Mouse (Mus musculus) cortical plate, adult 2 months (tissue): ENCODE results near the gene Specc1.

Experiments
- CTCF ChIP-seq: fragments of 200-500 bp; IDR thresholded peaks from 2 replicates; pipeline ENCODE4 v1.5.1; 2011; ENCODE audit warnings: mild to moderate bottlenecking, control low read depth, low read length; ENCODE audit not compliant: insufficient read depth; ENCODE audit errors: extremely low read depth
- POLR2A ChIP-seq: fragments of 200-500 bp; IDR thresholded peaks from 2 replicates; pipeline ENCODE4 v1.6.1; 2011; ENCODE audit warnings: mild to moderate bottlenecking, low read length, control low read depth; ENCODE audit not compliant: insufficient read depth; ENCODE audit errors: extremely low read depth

DNA sequence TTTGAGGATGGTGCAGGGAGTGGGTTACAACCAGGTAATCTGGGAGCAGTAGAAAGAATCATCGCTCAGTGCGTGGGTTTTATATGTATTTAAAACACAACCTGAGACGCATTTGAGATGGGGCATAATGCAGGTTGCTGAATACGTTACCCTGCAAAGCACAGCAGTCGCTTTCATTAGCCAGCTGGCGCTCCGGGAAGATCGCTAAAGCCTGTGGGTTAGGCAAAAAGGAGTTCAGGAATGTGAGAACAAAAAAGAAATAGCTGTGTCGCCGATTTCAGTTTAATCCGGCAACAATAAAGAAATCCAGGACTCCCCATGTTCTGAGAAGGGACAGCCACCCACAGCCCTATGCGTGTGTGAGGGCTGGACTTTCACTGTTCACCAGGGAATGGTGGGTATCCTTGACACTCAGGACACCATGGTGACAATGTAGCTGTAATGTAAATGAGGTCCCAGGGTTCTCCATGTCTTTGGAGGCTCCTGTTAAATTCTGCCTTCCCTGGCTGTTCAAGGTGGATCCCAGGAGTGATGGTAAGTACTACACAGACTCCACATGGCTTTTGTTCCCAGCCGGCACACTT, 58.6 kb downstream of the Specc1 start:
- TF ChIP-seq CTCF (no peak), POLR2A (no peak)
